Mouse (Mus musculus) liver, embryonic 13.5 days (tissue): Measurements from ENCODE around the gene Fosb. TPM values are rescaled to one million over a fixed set of nuclear protein-coding genes. Genes with fewer than 3 reads are reported as not detected.
A peak's percentile ranks its signal among the peaks of the same experiment; 100 is the strongest.
"Not testable (repeated sequence)": the region's sequence is repeated elsewhere in the genome, so short reads cannot be mapped to it uniquely, and the experiment has no call there.

Experiments used
- ATAC-seq: fragments of 200-750 bp; cut with Nextera tagmentation; 2 replicates; pipeline ENCODE4 v1.8.0; 2017; ENCODE audit warnings: low read depth, mild to moderate bottlenecking, moderate number of reproducible peaks, moderate library complexity
- DNase-seq: peaks from one replicate; pipeline ENCODE4 v3.0.0; 2022
- H3K27ac ChIP-seq: fragments of 300-500 bp; sonication (generic); 2 replicates; pipeline ENCODE4 v1.5.1; 2015; ENCODE audit warnings: moderate library complexity, mild to moderate bottlenecking, inconsistent platforms
- H3K27me3 ChIP-seq: fragments of 300-500 bp; sonication (generic); 2 replicates; pipeline ENCODE4 v1.6.1; 2015; ENCODE audit warnings: mild to moderate bottlenecking, inconsistent platforms
- H3K36me3 ChIP-seq: fragments of 300-500 bp; sonication (generic); 2 replicates; pipeline ENCODE4 v1.6.1; 2015; ENCODE audit warnings: mild to moderate bottlenecking, inconsistent platforms
- H3K4me1 ChIP-seq: fragments of 300-500 bp; sonication (generic); replicated peaks from 2 replicates; pipeline ENCODE4 v1.6.1; 2015; ENCODE audit warnings: inconsistent platforms
- H3K4me2 ChIP-seq: fragments of 300-500 bp; sonication (generic); 2 replicates; pipeline ENCODE4 v1.6.1; 2015; ENCODE audit warnings: inconsistent platforms, mild to moderate bottlenecking, moderate library complexity
- H3K4me3 ChIP-seq: fragments of 300-500 bp; sonication (generic); replicated peaks from 2 replicates; pipeline ENCODE4 v1.5.1; 2015; ENCODE audit warnings: mild to moderate bottlenecking, inconsistent platforms
- H3K9ac ChIP-seq: fragments of 300-500 bp; sonication (generic); 2 replicates; pipeline ENCODE4 v1.6.1; 2015; ENCODE audit warnings: mild to moderate bottlenecking, inconsistent platforms
- H3K9me3 ChIP-seq: fragments of 300-500 bp; sonication (generic); replicated peaks from 2 replicates; pipeline ENCODE4 v1.6.1; 2016; ENCODE audit warnings: inconsistent platforms
- WGBS: fragments of 180-500 bp; shearing (Covaris S2); methylation state at CpG from one replicate; pipeline ENCODE4 v1.1.7; 2015; ENCODE audit not compliant: insufficient replicate concordance; 5-methylcytosine and 5-hydroxymethylcytosine counted together
- polyA plus RNA-seq: library from polyadenylated mRNA; unstranded; fragments of >200 nt; fragmentation: Nextera tagmentation; extraction: Ambion mirVana; gene quantifications from 2 replicates; pipeline ENCODE4 v1.2.1, GENCODE M21; 2015

Fosb gene
- polyA plus RNA-seq, 1 experiment from 2014 or later = not detected

GRCm38 (mm10) chr7:19295503-19296185, 14.2 kb downstream of the Fosb start:
- Histone ChIP-seq H3K4me1 (peaks cover 42% of the 10 kb centered on the region), H3K4me2 (peak overlapping the region; percentile 76), H3K4me3 (peak overlapping the region; percentile 55), H3K9ac (peak overlapping the region; percentile 61), H3K27ac (no peak overlapping the region), H3K27me3 (no peaks in the 10 kb centered on the region), H3K36me3 (no peaks in the 10 kb centered on the region), H3K9me3 (no peaks in the 10 kb centered on the region)
- ATAC-seq (peak; percentile 47), DNase-seq (peak; percentile 81)
- WGBS = 10% methylated on average over 21 of the region's 22 CpGs

- Histone ChIP-seq H3K9ac (peak overlapping the region; percentile 61), H3K4me2 (peak overlapping the region; percentile 88), H3K36me3 (no peaks in the 10 kb centered on the region), H3K27ac (peak overlapping the region; percentile 75), H3K27me3 (peaks cover 16% of the 10 kb centered on the region), H3K4me3 (peak overlapping the region; percentile 62), H3K9me3 (no peaks in the 10 kb centered on the region), H3K4me1 (peaks cover 44% of the 10 kb centered on the region)
- WGBS = under 1% methylated on average over 20 of the region's 20 CpGs
- ATAC-seq (peak; percentile 78), DNase-seq (no peak)
Observed at GRCm38 (mm10) chr7:19290969-19291596, 18.8 kb downstream of the Fosb start.

- H3K27ac ChIP-seq = no peak overlapping the region
- no peaks in the 10 kb centered on the region for H3K9me3 ChIP-seq
- peaks cover 30% of the 10 kb centered on the region for H3K4me1 ChIP-seq
- no peak overlapping the region for H3K9ac ChIP-seq
- no peak for DNase-seq
- H3K36me3 ChIP-seq = no peaks in the 10 kb centered on the region
- no peak overlapping the region for H3K4me3 ChIP-seq
- WGBS = 10% methylated on average over 4 of the region's 4 CpGs
- peaks cover 65% of the 10 kb centered on the region for H3K27me3 ChIP-seq
- ATAC-seq = no peak
- H3K4me2 ChIP-seq = no peak overlapping the region
Observed at GRCm38 (mm10) chr7:19284763-19285162, 25.1 kb downstream of the Fosb start.

- WGBS = 31% methylated on average over 14 of the region's 14 CpGs
- H3K27me3 ChIP-seq = peaks cover 79% of the 10 kb centered on the region
Observed at GRCm38 (mm10) chr7:19283406-19283804, 26.4 kb downstream of the Fosb start.

GRCm38 (mm10) chr7:19282791-19283405, 27.0 kb downstream of the Fosb start:
- Histone ChIP-seq H3K4me2 (peak overlapping the region; percentile 98), H3K4me3 (peak overlapping the region; percentile 64), H3K9ac (peak overlapping the region; percentile 73), H3K9me3 (no peaks in the 10 kb centered on the region), H3K36me3 (no peaks in the 10 kb centered on the region), H3K27me3 (peaks cover 84% of the 10 kb centered on the region), H3K4me1 (peaks cover 38% of the 10 kb centered on the region), H3K27ac (peak overlapping the region; percentile 44; the same call in 1 of the 2 replicates)
- 2% methylated on average over 35 of the region's 35 CpGs for WGBS
- ATAC-seq (peak; percentile 35), DNase-seq (no peak)

More at GRCm38 (mm10) chr7:19283406-19283804, 26.4 kb downstream of the Fosb start:
- Histone ChIP-seq H3K9ac (peak overlapping the region; percentile 73), H3K4me3 (peak overlapping the region; percentile 64), H3K9me3 (no peaks in the 10 kb centered on the region), H3K4me2 (peak overlapping the region; percentile 98), H3K4me1 (peaks cover 38% of the 10 kb centered on the region), H3K27ac (no peak overlapping the region), H3K36me3 (no peaks in the 10 kb centered on the region)
- no peak for DNase-seq
- no peak for ATAC-seq

GRCm38 (mm10) chr7:19282385-19282784, 27.5 kb downstream of the Fosb start, which contains the start of gene Rtn2:
Gene Rtn2, plus strand, starts transcription at chr7:19282624.
- Histone ChIP-seq H3K36me3 (no peaks in the 10 kb centered on the region), H3K4me3 (peak within 1 kb of the TSS; percentile 64), H3K27ac (peak within 1 kb of the TSS; percentile 50), H3K4me2 (peak within 1 kb of the TSS; percentile 98), H3K27me3 (peaks cover 86% of the 10 kb centered on the region), H3K9me3 (no peaks in the 10 kb centered on the region), H3K4me1 (peaks cover 38% of the 10 kb centered on the region), H3K9ac (peak within 1 kb of the TSS; percentile 73)
- under 1% methylated on average over 37 of the region's 37 CpGs for WGBS
- peak; percentile 73 for DNase-seq
- ATAC-seq = peak; percentile 89

- H3K36me3 ChIP-seq, DNase-seq, H3K9me3 ChIP-seq: not testable (repeated sequence)
- Histone ChIP-seq H3K4me2 (peak overlapping the region; percentile 98), H3K27me3 (peaks cover 86% of the 10 kb centered on the region), H3K4me3 (peak overlapping the region; percentile 64), H3K4me1 (peaks cover 38% of the 10 kb centered on the region), H3K9ac (0 out of 2 replicates have a peak overlapping the region, but pooled peaks have one; percentile 31), H3K27ac (peak overlapping the region; percentile 50; the same call in 1 of the 2 replicates)
- WGBS = 22% methylated on average over 6 of the region's 6 CpGs
- peak; percentile 30 for ATAC-seq
Observed at GRCm38 (mm10) chr7:19281680-19282304, 28.1 kb downstream of the Fosb start.

GRCm38 (mm10) chr7:19279581-19280114, 30.2 kb downstream of the Fosb start, which contains the start of gene Ppm1n:
Gene Ppm1n, minus strand, starts transcription at chr7:19280064.
- H3K36me3 ChIP-seq = no peaks in the 10 kb centered on the region
- 2% methylated on average over 46 of the region's 46 CpGs for WGBS
- no peak within 1 kb of the TSS for H3K27ac ChIP-seq
- peak within 1 kb of the TSS; percentile 32 for H3K4me3 ChIP-seq
- no peak within 1 kb of the TSS for H3K9ac ChIP-seq
- peaks cover 39% of the 10 kb centered on the region for H3K4me1 ChIP-seq
- no peaks in the 10 kb centered on the region for H3K9me3 ChIP-seq
- peak within 1 kb of the TSS; percentile 49 for H3K4me2 ChIP-seq
- ATAC-seq (no peak), DNase-seq (no peak)
- H3K27me3 ChIP-seq = peaks cover 75% of the 10 kb centered on the region

GRCm38 (mm10) chr7:19279052-19279451, 30.8 kb downstream of the Fosb start:
- Histone ChIP-seq H3K27ac (no peak overlapping the region), H3K9ac (no peak overlapping the region), H3K36me3 (no peaks in the 10 kb centered on the region), H3K9me3 (no peaks in the 10 kb centered on the region), H3K4me2 (peak overlapping the region; percentile 49), H3K4me1 (peaks cover 44% of the 10 kb centered on the region), H3K27me3 (peaks cover 69% of the 10 kb centered on the region), H3K4me3 (peak overlapping the region; percentile 32; the same call in 1 of the 2 replicates)
- ATAC-seq = no peak
- WGBS = 3% methylated on average over 34 of the region's 34 CpGs
- DNase-seq = no peak

- Histone ChIP-seq H3K27me3 (peaks cover 48% of the 10 kb centered on the region), H3K4me2 (no peak overlapping the region), H3K4me1 (peaks cover 31% of the 10 kb centered on the region), H3K36me3 (no peaks in the 10 kb centered on the region), H3K4me3 (no peak overlapping the region), H3K9ac (no peak overlapping the region), H3K27ac (no peak overlapping the region), H3K9me3 (no peaks in the 10 kb centered on the region)
- WGBS = 37% methylated on average over 4 of the region's 4 CpGs
- DNase-seq (no peak), ATAC-seq (no peak)
Observed at GRCm38 (mm10) chr7:19276253-19276652, 33.6 kb downstream of the Fosb start.
